Mouse (Mus musculus) midbrain, embryonic 16.5 days (tissue): ENCODE measurements around the gene Tmem212. TPM values are rescaled to one million over a fixed set of nuclear protein-coding genes. Genes with fewer than 3 reads are reported as not detected.

ENCODE experiments used
- ATAC-seq: fragments of 200-750 bp; cut with Nextera tagmentation; 2 replicates; pipeline ENCODE4 v1.8.0; 2017; ENCODE audit warnings: moderate TSS enrichment
- H3K27ac ChIP-seq: fragments of 300-500 bp; sonication (generic); 2 replicates; pipeline ENCODE4 v1.5.1; 2014; ENCODE audit warnings: mild to moderate bottlenecking, low read length, mixed read lengths
- H3K27me3 ChIP-seq: fragments of 300-500 bp; sonication (generic); 2 replicates; pipeline ENCODE4 v1.6.1; 2014; ENCODE audit warnings: low read depth, low read length, mixed read lengths; ENCODE audit not compliant: control insufficient read depth, insufficient read depth
- H3K36me3 ChIP-seq: fragments of 300-500 bp; sonication (generic); 2 replicates; pipeline ENCODE4 v1.6.1; 2014; ENCODE audit warnings: mild to moderate bottlenecking, low read length, moderate library complexity, mixed read lengths; ENCODE audit not compliant: control insufficient read depth, insufficient read depth
- H3K4me1 ChIP-seq: fragments of 300-500 bp; sonication (generic); 2 replicates; pipeline ENCODE4 v1.6.1; 2014; ENCODE audit warnings: mild to moderate bottlenecking, low read length, mixed read lengths; ENCODE audit not compliant: control insufficient read depth, insufficient read depth
- H3K4me2 ChIP-seq: fragments of 300-500 bp; sonication (generic); 2 replicates; pipeline ENCODE4 v1.6.1; 2014; ENCODE audit warnings: mild to moderate bottlenecking, low read length, mixed read lengths
- H3K4me3 ChIP-seq: fragments of 300-500 bp; sonication (generic); 2 replicates; pipeline ENCODE4 v1.5.1; 2014; ENCODE audit warnings: low read depth, mild to moderate bottlenecking, low read length, moderate library complexity, mixed read lengths
- H3K9ac ChIP-seq: fragments of 300-500 bp; sonication (generic); 2 replicates; pipeline ENCODE4 v1.6.1; 2014; ENCODE audit warnings: low read depth, low read length, mixed read lengths
- H3K9me3 ChIP-seq: fragments of 300-500 bp; sonication (generic); replicated peaks from 2 replicates; pipeline ENCODE4 v1.6.1; 2014; ENCODE audit warnings: mild to moderate bottlenecking, low read length, mixed read lengths; ENCODE audit not compliant: control insufficient read depth, poor library complexity, severe bottlenecking
- WGBS: fragments of 180-500 bp; shearing (Covaris S2); extraction: QIAGEN DNeasy Blood & Tissue Kit; methylation state at CpG from one replicate; pipeline ENCODE4 v1.1.7; 2014; 5-methylcytosine and 5-hydroxymethylcytosine counted together
- polyA plus RNA-seq: library from polyadenylated mRNA; unstranded; fragments of >200 nt; fragmentation: Nextera tagmentation; extraction: Ambion mirVana; gene quantifications from 2 replicates; pipeline ENCODE4 v1.2.1, GENCODE M21; 2015

The Tmem212 gene
- polyA plus RNA-seq, 1 experiment from 2014 or later: 3.2 TPM

GRCm38 (mm10) chr3:27836297-27836696 lies 59.9 kb downstream of the Tmem212 start:
- Histone ChIP-seq H3K27ac (no peak overlapping the region), H3K4me2 (no peak overlapping the region), H3K4me3 (no peak overlapping the region), H3K9ac (no peak overlapping the region), H3K36me3 (no peaks in the 10 kb centered on the region), H3K9me3 (no peaks in the 10 kb centered on the region), H3K27me3 (no peaks in the 10 kb centered on the region), H3K4me1 (no peaks in the 10 kb centered on the region)
- WGBS: 80% methylated on average over 3 of the region's 3 CpGs
- no peak for ATAC-seq

DNA sequence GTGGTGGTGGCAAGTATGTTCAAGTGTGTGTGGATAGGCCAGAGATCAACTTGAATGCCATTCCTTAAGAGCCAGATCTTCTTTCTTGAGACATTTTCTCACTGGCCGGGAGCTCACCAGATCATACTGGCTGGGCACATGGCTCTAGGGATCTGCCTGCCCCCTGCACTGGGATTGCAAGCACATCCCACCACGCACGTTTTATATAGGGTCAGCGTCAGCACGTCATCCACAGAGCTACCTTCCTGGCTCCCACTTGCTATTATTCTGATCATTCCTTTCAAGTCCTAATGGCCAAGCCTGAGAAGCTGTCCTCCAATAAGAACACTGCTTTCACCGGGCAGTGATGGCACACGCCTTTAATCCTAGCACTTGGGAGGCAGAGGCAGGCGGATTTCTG lies 60.4 kb downstream of the Tmem212 start:
- Histone ChIP-seq H3K4me3 (no peak overlapping the region), H3K36me3 (no peaks in the 10 kb centered on the region), H3K27me3 (no peaks in the 10 kb centered on the region), H3K27ac (no peak overlapping the region), H3K9ac (no peak overlapping the region), H3K4me2 (no peak overlapping the region), H3K4me1 (no peaks in the 10 kb centered on the region), H3K9me3 (no peaks in the 10 kb centered on the region)
- ATAC-seq: no peak
- 92% methylated on average over 8 of the region's 8 CpGs for WGBS

- Histone ChIP-seq H3K27ac (no peak overlapping the region), H3K4me1 (no peaks in the 10 kb centered on the region), H3K27me3 (no peaks in the 10 kb centered on the region), H3K36me3 (no peaks in the 10 kb centered on the region), H3K4me2 (no peak overlapping the region), H3K9ac (no peak overlapping the region), H3K9me3 (no peaks in the 10 kb centered on the region), H3K4me3 (no peak overlapping the region)
- no peak for ATAC-seq
- 79% methylated on average over 3 of the region's 3 CpGs for WGBS
Measured at GRCm38 (mm10) chr3:27828755-27829154, 67.4 kb downstream of the Tmem212 start.

DNA sequence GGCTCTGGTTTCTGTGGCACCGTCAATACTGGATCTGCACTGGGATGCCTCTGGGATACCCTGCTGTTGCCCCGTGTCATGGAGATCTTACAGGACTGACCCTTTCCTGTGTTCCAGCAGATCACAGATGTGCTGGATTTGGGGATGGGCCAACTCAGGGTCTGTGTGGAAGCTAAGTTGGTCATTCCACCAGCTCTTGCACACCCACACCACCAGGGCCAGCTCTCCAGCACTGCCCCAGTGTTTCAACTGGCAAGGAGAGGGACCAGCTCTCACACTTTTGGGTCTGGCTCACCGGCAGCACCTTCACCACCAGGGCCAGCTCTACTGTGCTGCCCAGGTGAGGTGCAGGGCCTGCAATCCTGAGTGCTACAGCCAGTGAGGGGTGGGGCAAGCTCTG lies 68.9 kb downstream of the Tmem212 start:
- no peak overlapping the region for H3K9ac ChIP-seq
- H3K27me3 ChIP-seq: no peaks in the 10 kb centered on the region
- H3K4me3 ChIP-seq: no peak overlapping the region
- H3K4me2 ChIP-seq: no peak overlapping the region
- 86% methylated on average over 3 of the region's 3 CpGs for WGBS
- no peaks in the 10 kb centered on the region for H3K4me1 ChIP-seq
- H3K36me3 ChIP-seq: no peaks in the 10 kb centered on the region
- H3K27ac ChIP-seq: no peak overlapping the region
- H3K9me3 ChIP-seq: no peaks in the 10 kb centered on the region
- no peak for ATAC-seq

DNA sequence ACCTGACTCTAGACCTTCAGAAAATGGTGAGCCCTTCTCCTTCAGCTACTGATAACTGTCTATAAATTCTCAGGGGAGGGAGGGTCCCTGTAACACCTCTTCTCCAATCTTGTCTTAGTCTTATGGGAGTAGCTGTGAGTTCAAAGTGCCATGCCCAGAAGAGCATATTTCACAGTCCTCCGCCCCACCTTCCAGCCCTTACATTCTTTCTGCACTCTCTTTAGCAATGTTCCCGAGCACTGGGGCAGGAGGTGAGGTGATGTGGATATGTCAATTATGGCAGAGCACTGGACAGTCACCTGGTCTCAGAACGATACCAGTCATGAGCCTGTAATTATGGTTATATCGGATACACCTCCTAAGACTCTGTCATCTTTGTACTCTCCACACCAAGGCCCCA lies 70.2 kb downstream of the Tmem212 start:
- H3K36me3 ChIP-seq: no peaks in the 10 kb centered on the region
- H3K4me1 ChIP-seq: no peaks in the 10 kb centered on the region
- H3K4me3 ChIP-seq: no peak overlapping the region
- H3K9ac ChIP-seq: no peak overlapping the region
- 90% methylated on average over 4 of the region's 4 CpGs for WGBS
- ATAC-seq: no peak
- H3K27ac ChIP-seq: no peak overlapping the region
- no peak overlapping the region for H3K4me2 ChIP-seq
- H3K27me3 ChIP-seq: no peaks in the 10 kb centered on the region
- H3K9me3 ChIP-seq: no peaks in the 10 kb centered on the region

Other genes with a start within 250 kb of the Tmem212 start
- 8.2 and 8.8 TPM in 2 replicates for gene Fndc3b, start 185.1 kb downstream of the Tmem212 start, polyA plus RNA-seq
- 4.0 and 4.1 TPM in 2 replicates for gene Pld1, start 42.3 kb upstream of the Tmem212 start, polyA plus RNA-seq